Mouse (Mus musculus) forebrain, postnatal 0 days (tissue): ENCODE results near the gene Ankrd50. TPM values are rescaled to one million over a fixed set of nuclear protein-coding genes. Genes with fewer than 3 reads are reported as not detected.
A peak's percentile ranks its signal among the peaks of the same experiment; 100 is the strongest.

ENCODE experiments used
- ATAC-seq: fragments of 200-750 bp; cut with Nextera tagmentation; 2 replicates; pipeline ENCODE4 v1.8.0; 2017; ENCODE audit warnings: mild to moderate bottlenecking, moderate library complexity
- DNase-seq: peaks from one replicate; pipeline ENCODE4 v3.0.0-alpha.2; 2015
- H3K27ac ChIP-seq: fragments of 300-500 bp; sonication (generic); 2 replicates; pipeline ENCODE4 v1.5.1; 2014; ENCODE audit warnings: low read depth, mild to moderate bottlenecking, antibody characterized with exemption, low read length, moderate library complexity, mixed read lengths
- H3K27me3 ChIP-seq: fragments of 300-500 bp; sonication (generic); 2 replicates; pipeline ENCODE4 v1.6.1; 2014; ENCODE audit warnings: mild to moderate bottlenecking, low read length, mixed read lengths; ENCODE audit not compliant: insufficient read depth
- H3K36me3 ChIP-seq: fragments of 300-500 bp; sonication (generic); 2 replicates; pipeline ENCODE4 v1.6.1; 2014; ENCODE audit warnings: mild to moderate bottlenecking, moderate library complexity; ENCODE audit not compliant: insufficient read depth
- H3K4me1 ChIP-seq: fragments of 300-500 bp; sonication (generic); 2 replicates; pipeline ENCODE4 v1.6.1; 2014; ENCODE audit warnings: antibody characterized with exemption; ENCODE audit not compliant: insufficient read depth
- H3K4me2 ChIP-seq: fragments of 300-500 bp; sonication (generic); 2 replicates; pipeline ENCODE4 v1.6.1; 2014; ENCODE audit warnings: low read depth, mild to moderate bottlenecking, moderate library complexity
- H3K4me3 ChIP-seq: fragments of 300-500 bp; sonication (generic); 2 replicates; pipeline ENCODE4 v1.5.1; 2014; ENCODE audit warnings: low read depth, low read length, mixed read lengths
- H3K9ac ChIP-seq: fragments of 300-500 bp; sonication (generic); 2 replicates; pipeline ENCODE4 v1.6.1; 2014; ENCODE audit warnings: mild to moderate bottlenecking
- H3K9me3 ChIP-seq: fragments of 300-500 bp; sonication (generic); 2 replicates; pipeline ENCODE4 v1.6.1; 2016; ENCODE audit warnings: low read length
- CTCF ChIP-seq: sonication (generic); IDR thresholded peaks from 2 replicates; pipeline ENCODE4 v1.5.1; 2016; ENCODE audit warnings: antibody characterized with exemption, control low read depth, low read depth
- WGBS: fragments of 180-500 bp; shearing (Covaris S2); extraction: QIAGEN DNeasy Blood & Tissue Kit; methylation state at CpG from one replicate; pipeline ENCODE4 v1.1.7; 2014; 5-methylcytosine and 5-hydroxymethylcytosine counted together
- polyA plus RNA-seq: library from polyadenylated mRNA; unstranded; fragments of >200 nt; fragmentation: Nextera tagmentation; extraction: Ambion mirVana; gene quantifications from 2 replicates; pipeline ENCODE4 v1.2.1, GENCODE M21; 2015
- total RNA-seq: library from RNA; depleted of rRNA; stranded (reverse); fragments of >200 nt; gene quantifications from 2 replicates; pipeline ENCODE4 v1.2.3, GENCODE M21; 2014

Gene Ankrd50
- total and polyA plus RNA-seq, 2 experiments from 2014 or later, result 13.0 to 69.1 TPM

DNA sequence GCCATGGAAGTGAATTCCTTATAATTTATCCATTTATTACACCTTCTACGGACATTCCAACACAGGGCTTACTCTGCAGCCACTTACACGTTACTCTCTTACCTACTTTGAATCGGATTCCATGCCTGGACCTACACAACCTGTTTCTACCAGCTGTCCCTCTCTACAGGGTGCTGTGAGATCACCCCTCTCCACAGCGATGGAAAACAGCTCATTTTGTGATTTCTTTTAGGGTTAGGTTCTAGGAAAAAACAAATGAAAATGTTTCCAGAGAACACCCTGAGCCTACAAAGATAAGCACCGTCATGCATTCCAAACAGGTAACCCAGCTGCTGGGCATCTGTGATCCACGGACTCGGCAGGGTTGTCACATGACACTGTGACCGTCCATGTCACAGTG, 16.5 kb downstream of the Ankrd50 start:
- Histone ChIP-seq H3K4me3 (no peak overlapping the region), H3K36me3 (no peaks in the 10 kb centered on the region), H3K27ac (no peak overlapping the region), H3K4me1 (no peaks in the 10 kb centered on the region), H3K9me3 (no peaks in the 10 kb centered on the region), H3K4me2 (no peak overlapping the region), H3K9ac (no peak overlapping the region), H3K27me3 (no peaks in the 10 kb centered on the region)
- DNase-seq (no peak), ATAC-seq (no peak)
- no peak for TF ChIP-seq CTCF
- WGBS, result 95% methylated on average over 8 of the region's 8 CpGs

DNA sequence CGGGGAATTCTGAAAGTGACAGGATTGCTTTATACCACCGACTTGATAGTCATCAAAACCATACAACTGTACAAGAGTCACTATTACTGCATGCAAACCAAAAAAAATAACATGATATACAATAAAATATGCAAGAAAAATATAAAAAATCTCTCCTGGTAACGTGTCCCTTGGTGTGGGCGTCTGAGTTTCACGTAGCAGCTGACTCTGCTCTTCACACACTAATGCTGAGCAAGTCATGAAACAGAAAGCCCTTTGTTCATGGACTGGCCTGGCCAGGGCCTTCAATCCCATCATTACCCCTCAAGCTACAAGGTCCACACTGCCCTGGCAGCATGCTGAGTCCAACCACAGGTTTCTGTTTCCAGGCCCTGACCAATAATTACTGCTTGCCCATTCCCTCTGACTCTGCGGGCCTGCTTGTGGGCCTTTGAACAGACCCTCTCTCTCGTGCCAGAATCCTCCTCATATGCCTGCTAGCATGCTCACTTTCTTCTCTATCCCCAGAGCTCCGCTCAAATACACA, 17.7 kb downstream of the Ankrd50 start:
- peaks cover 10% of the 10 kb centered on the region for H3K36me3 ChIP-seq
- 78% methylated on average over 8 of the region's 8 CpGs for WGBS
- DNase-seq, result no peak
- ATAC-seq, result peak; percentile 48
- no peak overlapping the region for H3K27ac ChIP-seq
- no peaks in the 10 kb centered on the region for H3K27me3 ChIP-seq
- no peak overlapping the region for H3K4me3 ChIP-seq
- no peaks in the 10 kb centered on the region for H3K9me3 ChIP-seq
- H3K4me1 ChIP-seq, result no peaks in the 10 kb centered on the region
- H3K4me2 ChIP-seq, result no peak overlapping the region
- no peak for TF ChIP-seq CTCF
- no peak overlapping the region for H3K9ac ChIP-seq

GRCm38 (mm10) chr3:38466139-38466538, 18.5 kb downstream of the Ankrd50 start:
- no peak overlapping the region for H3K9ac ChIP-seq
- no peak overlapping the region for H3K4me3 ChIP-seq
- H3K36me3 ChIP-seq, result peaks cover 17% of the 10 kb centered on the region
- no peak overlapping the region for H3K4me2 ChIP-seq
- WGBS, result 93% methylated on average over 5 of the region's 5 CpGs
- H3K4me1 ChIP-seq, result no peaks in the 10 kb centered on the region
- no peak overlapping the region for H3K27ac ChIP-seq
- H3K27me3 ChIP-seq, result no peaks in the 10 kb centered on the region
- ATAC-seq (no peak), DNase-seq (no peak)
- H3K9me3 ChIP-seq, result no peaks in the 10 kb centered on the region
- no peak for TF ChIP-seq CTCF

GRCm38 (mm10) chr3:38463149-38463548, 21.5 kb downstream of the Ankrd50 start:
- WGBS, result 90% methylated on average over 2 of the region's 2 CpGs
- Histone ChIP-seq H3K36me3 (peaks cover 30% of the 10 kb centered on the region), H3K4me2 (no peak overlapping the region), H3K27ac (no peak overlapping the region), H3K4me1 (no peaks in the 10 kb centered on the region), H3K9me3 (no peaks in the 10 kb centered on the region), H3K9ac (no peak overlapping the region), H3K4me3 (no peak overlapping the region), H3K27me3 (no peaks in the 10 kb centered on the region)
- DNase-seq (no peak), ATAC-seq (no peak)
- TF ChIP-seq CTCF, result no peak

DNA sequence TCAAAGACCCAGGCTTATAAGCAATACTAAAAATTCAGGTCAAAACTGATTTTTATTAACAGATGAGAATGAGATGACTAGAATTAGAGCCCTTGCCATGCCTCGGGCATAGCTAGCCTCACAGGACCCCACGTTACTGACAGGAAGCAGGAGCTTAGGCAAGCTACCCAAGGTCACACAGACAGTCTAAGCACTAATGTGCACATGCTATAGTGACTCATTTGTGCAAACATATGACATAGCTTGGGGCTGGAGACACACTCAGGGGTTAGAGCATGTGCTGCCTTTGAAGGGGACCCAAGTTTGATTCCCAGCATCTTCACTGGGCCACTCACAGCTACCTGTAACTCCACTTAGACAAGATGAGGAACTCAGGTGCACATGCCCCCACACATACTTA, 22.9 kb downstream of the Ankrd50 start:
- WGBS, result 92% methylated on average over 2 of the region's 2 CpGs
- no peak overlapping the region for H3K4me2 ChIP-seq
- DNase-seq (no peak), ATAC-seq (no peak)
- H3K9me3 ChIP-seq, result no peaks in the 10 kb centered on the region
- H3K36me3 ChIP-seq, result peaks cover 37% of the 10 kb centered on the region
- H3K4me3 ChIP-seq, result no peak overlapping the region
- no peak overlapping the region for H3K9ac ChIP-seq
- no peak overlapping the region for H3K27ac ChIP-seq
- H3K27me3 ChIP-seq, result no peaks in the 10 kb centered on the region
- no peak for TF ChIP-seq CTCF
- no peaks in the 10 kb centered on the region for H3K4me1 ChIP-seq

DNA sequence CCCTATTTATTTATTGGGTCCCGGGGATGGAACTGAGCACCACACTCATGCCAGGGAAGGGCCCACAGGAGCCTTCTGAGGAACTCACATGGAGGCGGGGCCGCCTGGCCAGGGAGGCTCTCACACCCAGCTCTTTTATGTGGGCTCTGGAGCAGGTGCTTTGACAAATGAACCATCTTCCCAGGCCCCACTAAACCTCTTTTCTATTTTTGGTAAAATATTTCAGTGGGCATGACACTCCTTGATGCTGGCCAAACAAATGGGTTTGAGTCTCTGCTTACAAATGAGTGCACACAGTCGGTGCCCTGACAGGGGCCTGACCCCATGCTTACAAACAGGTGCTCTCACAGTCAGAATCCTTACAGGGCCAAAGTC, 24.4 kb downstream of the Ankrd50 start:
- ATAC-seq (no peak), DNase-seq (no peak)
- H3K9me3 ChIP-seq, result no peaks in the 10 kb centered on the region
- no peak for TF ChIP-seq CTCF
- peaks cover 52% of the 10 kb centered on the region for H3K36me3 ChIP-seq
- H3K27ac ChIP-seq, result no peak overlapping the region
- no peak overlapping the region for H3K4me3 ChIP-seq
- H3K9ac ChIP-seq, result no peak overlapping the region
- WGBS, result 91% methylated on average over 4 of the region's 4 CpGs
- no peaks in the 10 kb centered on the region for H3K4me1 ChIP-seq
- no peaks in the 10 kb centered on the region for H3K27me3 ChIP-seq
- H3K4me2 ChIP-seq, result no peak overlapping the region

- Histone ChIP-seq H3K36me3 (peaks cover 57% of the 10 kb centered on the region), H3K4me1 (no peaks in the 10 kb centered on the region), H3K9me3 (no peaks in the 10 kb centered on the region), H3K27me3 (no peaks in the 10 kb centered on the region), H3K4me2 (no peak overlapping the region), H3K4me3 (no peak overlapping the region), H3K9ac (no peak overlapping the region), H3K27ac (no peak overlapping the region)
- 81% methylated on average over 5 of the region's 5 CpGs for WGBS
- no peak for DNase-seq
- no peak for ATAC-seq
- no peak for TF ChIP-seq CTCF
Measured at GRCm38 (mm10) chr3:38459507-38460249, 25.0 kb downstream of the Ankrd50 start.
